In genomic region chr9:54547536-54547935, GRCm38 (mm10) we compare ENCODE assay signal across 8 mouse cellular contexts. TPM values are rescaled to one million over a fixed set of nuclear protein-coding genes. Genes with fewer than 3 reads are reported as not detected.
A peak's percentile ranks its signal among the peaks of the same experiment; 100 is the strongest.
DNase-seq lines count a peak whose midpoint lies in the region; ATAC-seq and TF ChIP-seq lines count a peak whose summit lies in the region.

No protein-coding gene starts in this region.

- TF ChIP-seq CTCF in liver, embryonic 14.5 days (IDR thresholded peaks at IDR 0.05; ENCODE audit: low read depth) = peak; percentile 91

- H3K9ac ChIP-seq in liver, embryonic 14.5 days (replicated peaks) = no peak overlapping the region

- no peak overlapping the region for H3K4me3 ChIP-seq in liver, embryonic 14.5 days (ENCODE audit: insufficient read depth in 1 of 2, low read depth in 2 of 2, low read length in 2 of 2)

- no peak for DNase-seq in frontal cortex, postnatal 14 days (ENCODE audit: low spot score in 2 of 2)
- DNase-seq in 416B (ENCODE audit: low read depth) = peak; percentile 62
- DNase-seq in adrenal gland, postnatal 14 days = peak; percentile 80
- DNase-seq in embryo, embryonic 10.5 days (ENCODE audit: low spot score) = peak; percentile 76
- peak; percentile 28 to 42 (median 29) for DNase-seq in liver, embryonic 14.5 days (ENCODE audit: low read depth in 3 of 3, low spot score in 3 of 3)
- peak; percentile 54 for DNase-seq in retina, postnatal 7 days (ENCODE audit: low read depth, low spot score)

- no peak overlapping the region for H3K4me2 ChIP-seq in liver, embryonic 14.5 days (ENCODE audit: low read depth)

- H3K36me3 ChIP-seq in liver, embryonic 14.5 days (replicated peaks; ENCODE audit: control insufficient read depth, insufficient read depth, low read depth) = no peaks in the 10 kb centered on the region

- ATAC-seq in frontal cortex, adult (ENCODE audit: low TSS enrichment) = peak; percentile 64
- ATAC-seq in hematopoietic stem cell, adult 5-6 weeks (replicated peaks in 1 of 2; ENCODE audit: insufficient read depth in 1 of 2, low FRiP score in 2 of 2, low TSS enrichment in 1 of 2, low read depth in 1 of 2, poor library complexity in 2 of 2, severe bottlenecking in 2 of 2) = peak; percentile 61 to 65
- no peak for ATAC-seq in liver, embryonic 14.5 days (ENCODE audit: insufficient read depth)

- TF ChIP-seq EP300 in liver, embryonic 14.5 days (IDR thresholded peaks at IDR 0.05; ENCODE audit: low read depth) = no peak

- no peaks in the 10 kb centered on the region for H3K9me3 ChIP-seq in liver, embryonic 14.5 days (ENCODE audit: control insufficient read depth, low read length)

- H3K27ac ChIP-seq in liver, embryonic 14.5 days = no peak overlapping the region

- no peaks in the 10 kb centered on the region for H3K4me1 ChIP-seq in liver, embryonic 14.5 days (replicated peaks; ENCODE audit: control insufficient read depth in 2 of 2, insufficient read depth in 2 of 2, low read length in 1 of 2)

- 10% methylated on average over 5 of the region's 5 CpGs for WGBS in liver, embryonic 14.5 days (ENCODE audit: insufficient replicate concordance)

- no peaks in the 10 kb centered on the region for H3K27me3 ChIP-seq in liver, embryonic 14.5 days (ENCODE audit: control insufficient read depth, insufficient read depth, low read length)

RNA-seq across cellular contexts. Expression of gene Sh2d7, which starts 8.8 kb away (rescaled TPM):
- not detected in 2 replicates for total RNA-seq in adrenal gland, postnatal 14 days (2021)
- total RNA-seq in hematopoietic stem cell, adult 5-6 weeks (2017) = not detected in 2 replicates
- polyA plus RNA-seq in liver, embryonic 14.5 days (2012; rRNA removed) = not detected in 2 replicates
- polyA plus RNA-seq in liver, embryonic 14.5 days (2014; fragmentation: Nextera tagmentation; extraction: Ambion mirVana) = not detected in 2 replicates

RNA-seq across cellular contexts. Expression of gene Cib2, which starts 12.5 kb away (rescaled TPM):
- total RNA-seq in adrenal gland, postnatal 14 days (2021) = 96.9 and 114 TPM in 2 replicates
- total RNA-seq in hematopoietic stem cell, adult 5-6 weeks (2017) = 0.50 TPM in 1 of 2 replicates, not detected in the other
- 0.84 and 0.86 TPM in 2 replicates for polyA plus RNA-seq in liver, embryonic 14.5 days (2012; rRNA removed)
- polyA plus RNA-seq in liver, embryonic 14.5 days (2014; fragmentation: Nextera tagmentation; extraction: Ambion mirVana) = 1.8 and 2.2 TPM in 2 replicates

RNA-seq across cellular contexts. Expression of gene Idh3a, which starts 38.6 kb away (rescaled TPM):
- 704 and 811 TPM in 2 replicates for total RNA-seq in adrenal gland, postnatal 14 days (2021)
- total RNA-seq in hematopoietic stem cell, adult 5-6 weeks (2017) = 51.1 and 77.3 TPM in 2 replicates
- polyA plus RNA-seq in liver, embryonic 14.5 days (2012; rRNA removed) = 30.5 and 40.0 TPM in 2 replicates
- 89.6 and 90.7 TPM in 2 replicates for polyA plus RNA-seq in liver, embryonic 14.5 days (2014; fragmentation: Nextera tagmentation; extraction: Ambion mirVana)

RNA-seq across cellular contexts. Expression of gene Dmxl2, which starts 46.1 kb away (rescaled TPM):
- 13.8 and 17.0 TPM in 2 replicates for total RNA-seq in adrenal gland, postnatal 14 days (2021)
- 9.1 and 17.0 TPM in 2 replicates for total RNA-seq in hematopoietic stem cell, adult 5-6 weeks (2017)
- polyA plus RNA-seq in liver, embryonic 14.5 days (2012; rRNA removed) = 0.92 and 0.99 TPM in 2 replicates
- polyA plus RNA-seq in liver, embryonic 14.5 days (2014; fragmentation: Nextera tagmentation; extraction: Ambion mirVana) = 0.78 and 0.98 TPM in 2 replicates

Comparison
In these comparisons a context has a peak if more than half of its experiments do, and no peak if none do; other contexts are left out.
1. DNase-seq: peak in 416B (single experiment), adrenal gland, postnatal 14 days (single experiment), embryo, embryonic 10.5 days (single experiment), liver, embryonic 14.5 days (3 of 3) and retina, postnatal 7 days (single experiment); none in frontal cortex, postnatal 14 days (0 of 2).
2. RNA of gene Cib2, which starts 12.5 kb away (total RNA-seq): 96.9 to 114 TPM in adrenal gland, postnatal 14 days; 0.50 TPM in hematopoietic stem cell, adult 5-6 weeks; every median in the first group is over 10 times any median in the second.